Mouse (Mus musculus): Measurements from ENCODE around the gene Ate1.

- TF ChIP-seq CTCF (IDR thresholded peaks at IDR 0.05; ENCODE audit: insufficient read depth, low read depth, low read length) (no peak), POLR2A (IDR thresholded peaks at IDR 0.05; ENCODE audit: insufficient read depth, low read depth, low read length) (no peak)
These were observed 48.7 kb upstream of the Ate1 start for GRCm38 (mm10) chr7:130568783-130569436.
